Mouse (Mus musculus): ENCODE results near the gene Rest. TPM values are rescaled to one million over a fixed set of nuclear protein-coding genes. Genes with fewer than 3 reads are reported as not detected.

Rest gene
- 29.4 TPM for polyA plus RNA-seq (2015; fragmentation: Illumina TruSeq; extraction: RNeasy Lipid Tissue Mini Kit (QIAGEN cat#74804); ENCODE audit: insufficient read depth, low replicate concordance)

DNA sequence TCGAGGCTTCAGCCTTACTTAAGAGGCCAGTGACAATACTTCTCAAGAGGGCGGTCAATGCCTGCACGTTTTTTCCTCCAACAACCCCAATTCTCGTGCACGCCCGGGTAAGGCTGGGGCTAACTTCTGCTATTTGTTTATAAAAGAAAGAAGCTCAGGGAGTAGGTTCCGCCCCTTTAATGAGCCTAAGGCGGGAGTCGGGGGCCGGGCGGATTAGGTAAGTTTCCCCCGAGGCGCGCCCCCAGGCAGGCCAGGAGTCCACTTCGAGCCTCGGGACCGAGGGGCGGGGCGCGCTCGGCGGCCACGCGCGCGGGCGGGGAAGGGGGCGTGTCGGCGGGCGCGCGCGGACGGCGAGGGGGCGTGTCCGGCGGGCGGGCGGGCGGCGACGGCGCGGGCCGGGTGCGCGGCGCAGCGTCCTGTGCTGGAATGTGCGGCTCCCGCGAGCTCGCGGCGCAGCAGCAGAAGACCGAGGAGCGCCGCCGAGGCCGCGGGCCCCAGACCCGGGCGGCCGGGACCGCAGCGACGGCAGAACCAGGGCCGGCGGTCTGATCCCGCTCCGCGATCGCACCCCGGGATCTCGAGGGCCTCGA, at the start of gene Rest:
Gene Rest, plus strand, starts transcription at position 411 of the 590 bp plus-strand sequence.

DNA sequence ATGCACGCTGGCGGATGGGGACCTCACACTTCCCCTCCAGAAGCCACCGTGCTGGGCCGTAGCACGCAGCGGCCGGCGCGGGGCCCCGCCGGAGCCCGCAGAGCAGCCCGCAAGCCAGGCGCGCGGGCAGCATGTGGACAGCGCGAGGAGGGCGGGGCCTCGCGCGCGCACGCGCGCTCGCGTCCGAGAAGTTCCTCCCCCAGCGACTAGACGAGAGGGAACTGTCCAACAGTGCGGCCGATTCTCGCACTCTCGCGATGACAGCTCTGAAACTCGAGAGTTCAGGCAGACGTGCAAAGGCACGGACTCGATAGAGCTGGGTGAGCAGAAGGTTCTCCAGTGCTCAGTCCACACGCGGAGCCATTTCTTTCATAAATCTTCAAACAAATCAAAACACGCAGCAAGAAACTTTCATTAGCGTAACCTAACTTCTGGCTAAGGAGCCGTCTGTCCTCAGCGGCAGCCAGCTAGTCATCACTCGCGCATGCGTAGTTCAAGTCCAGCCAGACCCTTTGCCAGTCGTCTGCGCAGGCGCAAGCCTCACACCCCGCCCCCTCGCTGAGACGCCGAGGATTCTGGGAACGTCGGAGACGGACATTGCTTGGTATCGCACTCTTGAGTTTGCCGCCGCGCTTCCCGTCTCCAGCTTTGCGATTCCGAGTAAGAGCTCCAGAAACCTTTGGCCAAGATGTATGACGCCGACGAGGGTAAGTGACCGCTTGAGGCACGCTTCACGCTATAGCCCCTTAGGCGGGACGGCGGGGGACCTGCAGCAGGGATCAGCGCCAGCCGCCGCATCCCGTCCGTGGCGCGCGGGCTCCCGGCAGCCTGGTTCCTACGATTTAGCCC, 44.9 kb downstream of the Rest start, which contains the start of the genes Noa1 and Polr2b:
Gene Noa1, minus strand, starts transcription at position 161 of the 849 bp plus-strand sequence.
Gene Polr2b, plus strand, starts transcription at position 224 of the 849 bp plus-strand sequence.

Other genes with a start within 250 kb of the Rest start
- not detected for gene Thegl, start 249.5 kb upstream of the Rest start, polyA plus RNA-seq (2015; fragmentation: Illumina TruSeq; extraction: RNeasy Lipid Tissue Mini Kit (QIAGEN cat#74804); ENCODE audit: insufficient read depth, low replicate concordance)
- 22.6 TPM for gene Hopx, start 150.4 kb upstream of the Rest start, polyA plus RNA-seq (2015; fragmentation: Illumina TruSeq; extraction: RNeasy Lipid Tissue Mini Kit (QIAGEN cat#74804); ENCODE audit: insufficient read depth, low replicate concordance)
- not detected for gene Spink2, start 54.0 kb upstream of the Rest start, polyA plus RNA-seq (2015; fragmentation: Illumina TruSeq; extraction: RNeasy Lipid Tissue Mini Kit (QIAGEN cat#74804); ENCODE audit: insufficient read depth, low replicate concordance)
- gene Noa1, start 44.6 kb downstream of the Rest start, polyA plus RNA-seq (2015; fragmentation: Illumina TruSeq; extraction: RNeasy Lipid Tissue Mini Kit (QIAGEN cat#74804); ENCODE audit: insufficient read depth, low replicate concordance): 22.9 TPM
- 67.9 TPM for gene Polr2b, start 44.7 kb downstream of the Rest start, polyA plus RNA-seq (2015; fragmentation: Illumina TruSeq; extraction: RNeasy Lipid Tissue Mini Kit (QIAGEN cat#74804); ENCODE audit: insufficient read depth, low replicate concordance)
- 876 TPM for gene Igfbp7, start 142.6 kb downstream of the Rest start, polyA plus RNA-seq (2015; fragmentation: Illumina TruSeq; extraction: RNeasy Lipid Tissue Mini Kit (QIAGEN cat#74804); ENCODE audit: insufficient read depth, low replicate concordance)

Data from spleen, adult 10 weeks (tissue).